Mouse (Mus musculus) erythroblast, adult 5-6 weeks (primary cell): ENCODE measurements around the gene Gse1. TPM values are rescaled to one million over a fixed set of nuclear protein-coding genes. Genes with fewer than 3 reads are reported as not detected.

ENCODE experiments used
- ATAC-seq: replicated peaks from 2 replicates; pipeline ENCODE4 v1.8.0; 2016; ENCODE audit warnings: moderate number of reproducible peaks, mild to moderate bottlenecking, moderate TSS enrichment, inconsistent platforms; ENCODE audit not compliant: poor library complexity, low FRiP score, severe bottlenecking
- total RNA-seq, 2 experiments: library from RNA; stranded (forward) in 1 of 2; stranded (reverse) in 1 of 2; fragments of 150-400 nt in 1 of 2; fragments of 200-764, 138-1000 nt in 1 of 2; gene quantifications; 2 replicates each; pipeline versions ENCODE4 v1.2.3 to v1.2.4; 2015 to 2017; ENCODE audit warnings: low replicate concordance in 2 of 2

Gene Gse1
- total RNA-seq, 2 experiments from 2014 or later, result 30.0 to 38.3 TPM

GRCm38 (mm10) chr8:120232398-120232797 lies 4.1 kb downstream of the Gse1 start:
- ATAC-seq, result no peak

DNA sequence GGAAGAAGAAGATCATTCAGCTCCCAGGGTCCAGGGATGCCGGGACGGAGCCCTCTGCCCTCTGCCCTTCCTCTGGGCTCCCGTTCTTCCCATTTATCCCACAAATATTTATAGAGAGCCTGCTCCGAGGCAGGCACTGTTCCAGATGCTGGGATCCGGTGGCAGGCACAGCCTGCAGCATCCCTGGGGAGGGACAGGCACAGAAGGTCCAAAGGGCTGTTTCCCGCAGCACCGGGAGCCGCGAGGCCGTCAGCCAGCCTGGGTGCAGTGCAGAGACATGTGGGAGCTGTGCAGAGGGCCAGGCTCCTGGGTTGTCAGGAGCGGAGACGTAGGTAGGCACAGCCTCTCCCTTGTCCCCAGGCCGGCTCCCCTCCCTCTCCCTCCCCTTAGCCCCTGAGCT lies 4.7 kb downstream of the Gse1 start:
- ATAC-seq, result no peak

- no peak for ATAC-seq
Observed at GRCm38 (mm10) chr8:120234457-120234856, 6.2 kb downstream of the Gse1 start.

GRCm38 (mm10) chr8:120234866-120235265 lies 6.6 kb downstream of the Gse1 start:
- no peak for ATAC-seq

GRCm38 (mm10) chr8:120243222-120243621 lies 15.0 kb downstream of the Gse1 start:
- ATAC-seq, result no peak

- no peak for ATAC-seq
Observed at GRCm38 (mm10) chr8:120243916-120244451, 15.7 kb downstream of the Gse1 start.

DNA sequence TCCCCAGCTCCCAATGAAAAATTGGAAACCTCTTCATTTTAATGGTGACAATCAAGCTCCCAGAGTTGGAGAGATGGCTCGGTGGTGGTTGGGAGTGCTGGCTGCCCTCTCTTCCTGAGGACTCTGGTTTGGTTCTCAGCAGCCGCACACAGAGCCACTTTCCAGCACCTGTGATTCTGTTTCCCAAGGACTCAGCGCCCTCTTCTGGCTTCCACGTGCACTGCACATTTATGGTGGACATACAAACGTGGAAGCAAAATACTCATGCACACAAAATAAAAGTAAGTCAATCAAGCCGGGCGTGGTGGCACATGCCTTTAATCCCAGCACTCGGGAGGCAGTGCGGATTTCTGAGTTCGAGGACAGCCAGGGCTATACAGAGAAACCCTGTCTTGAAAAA lies 16.3 kb downstream of the Gse1 start:
- no peak for ATAC-seq

DNA sequence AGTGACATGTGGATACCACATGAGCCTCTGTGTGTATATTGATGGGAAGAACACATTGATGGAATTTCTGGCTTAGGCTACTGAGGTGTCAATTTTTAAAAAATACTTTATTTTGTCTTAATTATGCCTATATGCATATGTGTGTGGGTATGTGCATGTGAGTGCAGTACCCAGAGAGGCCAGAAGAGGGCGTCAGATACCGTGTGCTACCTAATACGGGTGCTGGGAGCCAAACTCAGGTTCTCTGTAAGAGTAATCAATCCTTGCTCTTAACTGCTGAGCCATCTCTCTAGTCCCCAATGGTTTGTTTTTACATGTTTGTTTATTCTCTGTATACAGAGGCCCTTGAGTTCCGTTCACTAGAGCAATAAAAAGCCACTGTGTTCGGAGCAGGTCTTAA lies 19.4 kb downstream of the Gse1 start:
- ATAC-seq, result no peak

DNA sequence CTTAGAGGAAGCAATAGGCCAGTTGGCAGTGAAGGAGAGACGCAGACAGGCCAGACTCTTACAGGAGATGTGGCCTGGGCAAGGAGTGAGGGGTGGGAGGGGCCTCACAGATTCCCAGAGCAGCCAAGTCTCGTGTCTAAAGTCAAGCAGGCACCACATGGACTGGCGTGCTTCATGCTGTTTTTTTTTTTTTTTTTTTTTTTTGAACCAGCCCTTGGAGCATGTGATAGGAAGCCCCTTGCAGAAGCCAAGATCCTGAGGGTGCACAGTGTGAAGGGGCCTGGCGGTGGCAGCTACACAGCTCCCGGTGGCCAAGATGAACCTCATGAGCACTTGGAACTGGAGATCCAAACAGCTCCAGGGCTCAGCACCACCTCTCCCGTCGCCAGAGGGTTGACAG lies 19.8 kb downstream of the Gse1 start:
- ATAC-seq, result no peak

DNA sequence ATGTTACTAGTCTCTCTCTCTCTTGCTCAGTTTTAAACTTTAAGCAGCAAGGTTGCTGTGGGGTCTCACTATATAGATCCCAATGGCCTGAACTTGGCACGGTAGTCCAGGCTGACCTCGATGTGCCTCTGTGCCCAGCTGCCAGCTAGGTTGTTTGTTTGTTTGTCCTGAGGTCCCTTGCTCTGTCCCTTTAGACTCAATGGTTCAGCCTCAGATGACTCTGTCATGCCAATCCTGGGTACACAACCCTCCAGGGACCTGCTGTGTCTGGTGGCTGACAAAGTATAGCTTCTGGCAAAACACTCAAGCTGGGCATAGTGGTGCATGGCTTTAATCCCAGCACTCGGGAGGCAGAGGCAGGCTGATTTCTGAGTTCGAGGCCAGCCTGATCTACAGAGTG lies 20.2 kb downstream of the Gse1 start:
- no peak for ATAC-seq

GRCm38 (mm10) chr8:120249800-120250336 lies 21.6 kb downstream of the Gse1 start:
- no peak for ATAC-seq

GRCm38 (mm10) chr8:120250750-120251410 lies 22.6 kb downstream of the Gse1 start:
- ATAC-seq, result no peak

GRCm38 (mm10) chr8:120251411-120252035 lies 23.3 kb downstream of the Gse1 start:
- ATAC-seq, result no peak

DNA sequence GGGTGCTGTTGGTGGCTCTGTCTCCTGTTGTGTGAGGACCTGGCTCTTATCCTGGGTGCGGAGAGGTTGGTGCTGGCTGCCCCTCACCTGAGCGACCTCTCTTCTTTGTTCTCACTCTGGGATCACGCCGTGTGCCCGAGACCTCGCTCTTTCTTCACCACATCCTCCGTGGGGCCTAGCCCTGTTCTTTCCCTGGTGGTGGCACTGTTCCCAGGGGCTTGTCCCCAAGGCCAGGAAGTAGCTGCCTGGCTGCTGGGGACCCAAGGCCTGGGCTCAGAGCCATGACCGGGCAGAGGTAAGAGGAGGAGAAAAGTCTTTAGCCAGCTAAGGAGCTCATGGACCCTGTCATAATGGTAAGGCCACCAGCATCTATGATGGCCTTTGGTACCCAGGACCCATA lies 25.4 kb downstream of the Gse1 start:
- ATAC-seq, result no peak

- ATAC-seq, result no peak
Observed at GRCm38 (mm10) chr8:120255406-120255987, 27.2 kb downstream of the Gse1 start.

DNA sequence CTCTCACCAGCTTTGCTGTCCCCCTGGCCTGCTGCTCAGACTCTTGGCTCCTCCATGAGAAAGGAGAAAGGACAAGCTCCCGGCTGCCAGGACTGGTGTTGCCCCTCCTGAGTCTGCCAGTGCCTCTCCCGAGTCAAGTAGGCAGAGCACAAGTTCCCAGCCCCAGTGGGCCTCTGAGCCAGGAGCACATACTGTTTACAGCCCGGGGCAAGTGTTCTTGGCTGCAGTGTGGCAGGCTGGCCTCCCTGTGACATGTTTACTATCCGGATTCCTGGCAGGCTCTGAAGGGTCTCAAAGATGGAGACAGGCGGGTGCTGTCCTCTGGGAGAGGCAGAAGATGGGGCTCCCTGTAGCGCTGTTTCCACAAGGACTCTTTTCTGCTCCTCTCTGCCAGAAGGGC lies 28.7 kb downstream of the Gse1 start:
- no peak for ATAC-seq

- no peak for ATAC-seq
Observed at GRCm38 (mm10) chr8:120259206-120259605, 30.9 kb downstream of the Gse1 start.

GRCm38 (mm10) chr8:120260677-120261076 lies 32.4 kb downstream of the Gse1 start:
- no peak for ATAC-seq

DNA sequence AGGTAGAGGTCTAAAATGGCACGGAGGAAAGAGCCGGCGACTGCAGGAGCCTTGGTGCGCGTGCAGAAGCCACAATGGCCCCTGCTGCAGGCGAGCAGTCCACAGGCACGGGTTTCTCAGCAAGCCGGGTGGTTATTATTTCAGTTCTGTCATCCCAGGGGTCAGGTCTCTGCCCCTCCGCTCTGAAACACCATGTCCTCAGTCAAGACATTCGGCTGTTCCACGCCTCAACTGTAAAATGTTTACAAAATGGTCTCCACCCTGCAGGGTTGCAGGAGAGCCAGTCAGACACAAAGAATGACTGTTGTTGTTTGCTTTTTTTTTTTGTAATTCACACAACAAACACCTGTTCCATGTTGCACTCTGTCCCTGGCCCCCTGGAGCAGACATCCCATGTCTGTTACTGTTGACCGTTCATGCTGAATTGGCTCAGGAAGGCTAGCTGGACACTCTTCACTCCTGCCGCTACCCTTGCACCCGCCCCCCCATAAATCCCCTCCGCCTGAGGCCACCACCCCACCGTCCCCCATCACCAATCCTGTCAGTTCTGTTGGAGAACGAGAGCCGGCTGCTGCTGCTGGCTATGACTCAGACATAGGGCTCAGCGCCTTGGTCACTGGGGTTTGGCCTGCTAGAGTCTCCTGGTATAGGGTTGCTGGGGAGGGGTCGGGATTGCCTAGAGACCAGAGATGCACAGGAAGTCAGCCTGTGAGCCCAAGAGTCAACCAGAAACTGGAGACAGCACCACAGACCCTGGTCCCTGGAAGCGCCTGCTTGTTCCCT lies 33.3 kb downstream of the Gse1 start:
- ATAC-seq, result no peak

- no peak for ATAC-seq
Observed at GRCm38 (mm10) chr8:120263879-120264278, 35.6 kb downstream of the Gse1 start.
